Mouse (Mus musculus): ENCODE measurements around the gene Grid2. TPM values are rescaled to one million over a fixed set of nuclear protein-coding genes. Genes with fewer than 3 reads are reported as not detected.
A peak's percentile ranks its signal among the peaks of the same experiment; 100 is the strongest.

Gene Grid2
- total RNA-seq, 2 experiments from 2014 or later = 0.10 to 0.17 TPM

DNA sequence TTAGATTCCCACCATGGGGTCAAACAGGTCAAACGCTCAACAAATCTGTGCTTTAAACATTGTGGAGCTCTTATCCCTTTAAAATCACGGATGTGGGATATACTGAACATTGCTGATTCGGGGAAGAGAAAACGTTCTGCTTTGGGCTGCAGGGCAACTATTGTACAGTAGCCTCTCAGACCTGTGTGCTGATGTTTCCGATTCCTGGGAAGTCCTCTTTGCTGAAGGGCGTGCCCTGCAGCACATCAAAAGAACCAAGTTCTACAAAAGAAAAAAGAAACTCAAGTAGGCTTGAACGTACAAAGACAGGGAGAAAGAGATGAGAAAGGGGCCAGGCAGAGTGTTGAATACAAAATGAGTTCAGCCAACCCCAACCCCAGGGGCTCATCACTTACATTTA lies 1439.0 kb downstream of the Grid2 start:
- no peak for DNase-seq
- intact Hi-C loops (cut with DNase I) = no loop called here

DNA sequence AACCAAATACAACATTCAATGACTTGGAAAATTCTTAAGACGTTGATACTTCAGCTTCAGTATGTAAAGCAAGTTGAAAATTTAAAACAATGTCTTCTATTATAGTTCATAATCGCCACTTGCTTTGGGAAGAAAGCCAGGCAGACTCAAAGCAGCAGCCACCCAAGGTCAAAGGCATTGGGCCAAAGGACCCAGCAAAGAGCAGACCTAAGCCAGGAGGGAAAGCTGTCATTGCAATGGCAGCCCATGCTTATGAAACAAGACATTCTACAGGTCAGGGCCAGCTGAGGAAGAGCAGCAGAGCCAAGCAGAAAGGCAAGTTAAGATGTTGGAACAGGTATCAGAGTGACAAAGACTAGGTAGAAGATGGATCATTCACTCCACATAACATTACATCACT lies 1448.0 kb downstream of the Grid2 start:
- intact Hi-C loops (cut with DNase I) = no loop called here
- no peak for DNase-seq

DNA sequence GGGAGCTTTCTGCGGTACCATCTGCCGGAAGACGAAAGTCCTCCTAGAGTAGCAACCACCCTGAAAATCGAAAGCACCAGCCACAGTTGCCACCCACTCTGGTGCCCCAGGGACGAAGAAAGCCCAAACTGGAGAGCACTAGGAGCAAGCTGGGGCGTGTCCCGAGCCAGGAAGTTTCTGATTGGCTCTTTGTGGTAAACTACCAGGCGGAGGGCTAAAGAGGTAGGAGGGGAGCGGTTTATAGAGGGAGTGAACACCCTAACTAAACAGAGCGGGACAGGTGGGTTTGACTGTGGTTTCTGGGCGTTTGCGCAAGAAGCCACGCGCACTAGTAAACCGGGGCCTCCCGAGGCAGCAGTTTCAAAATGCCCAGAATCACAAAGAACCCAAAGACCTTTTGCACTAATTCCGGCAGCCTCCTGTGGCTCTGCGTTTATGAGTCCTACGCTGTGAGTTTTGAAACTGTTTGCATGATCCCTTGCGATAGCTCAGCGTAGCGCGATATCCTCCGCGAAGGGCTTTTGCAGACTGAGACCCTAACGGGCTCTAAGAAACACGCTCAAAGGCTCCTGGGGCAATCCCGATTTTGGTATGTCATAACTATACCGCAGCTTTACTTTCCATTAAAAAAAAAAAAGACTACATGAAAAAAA lies 1472.2 kb downstream of the Grid2 start:
- peak in 1 of 2 experiments; percentile 10 for DNase-seq
- intact Hi-C loops (cut with DNase I) = no loop called here

DNA sequence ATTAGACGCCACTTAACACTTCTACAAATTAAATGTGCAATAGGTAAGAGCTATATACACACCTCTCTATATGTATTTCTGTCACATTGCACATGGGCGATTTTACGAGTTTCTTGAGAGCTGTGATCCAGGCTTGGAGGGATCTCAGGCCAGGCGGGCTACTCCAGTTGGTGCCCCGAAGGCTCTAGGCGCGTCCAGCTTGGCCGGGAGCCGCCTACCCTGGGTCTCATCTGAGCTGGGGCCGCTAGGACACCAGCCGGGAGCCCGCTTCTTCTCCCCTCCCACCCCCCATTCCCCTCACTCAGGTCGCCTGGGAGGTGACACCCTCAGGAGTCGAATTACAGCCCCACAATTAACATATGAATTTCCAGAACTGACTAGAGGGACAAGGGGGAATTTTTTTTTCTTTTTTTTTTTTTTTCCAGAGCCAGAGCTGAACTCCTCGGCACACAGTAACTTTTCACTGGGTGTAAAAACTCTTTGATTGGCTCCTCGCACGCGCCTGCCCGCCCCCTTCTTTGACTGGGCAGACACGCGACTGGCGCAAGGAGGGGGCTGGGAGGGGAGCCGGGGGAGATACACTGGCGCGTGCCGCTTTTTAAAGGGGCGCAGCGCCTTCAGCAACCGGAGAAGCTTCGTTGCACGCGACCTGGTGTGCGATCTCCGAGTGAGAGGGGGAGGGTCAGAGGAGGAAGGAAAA lies 1473.0 kb downstream of the Grid2 start, which contains the start of gene Atoh1:
Gene Atoh1 (plus strand): TSS at position 627 of the 700 bp plus-strand sequence.
- DNase-seq = peak; percentile 19 to 32
- intact Hi-C loops (cut with DNase I) = no loop called here

DNA sequence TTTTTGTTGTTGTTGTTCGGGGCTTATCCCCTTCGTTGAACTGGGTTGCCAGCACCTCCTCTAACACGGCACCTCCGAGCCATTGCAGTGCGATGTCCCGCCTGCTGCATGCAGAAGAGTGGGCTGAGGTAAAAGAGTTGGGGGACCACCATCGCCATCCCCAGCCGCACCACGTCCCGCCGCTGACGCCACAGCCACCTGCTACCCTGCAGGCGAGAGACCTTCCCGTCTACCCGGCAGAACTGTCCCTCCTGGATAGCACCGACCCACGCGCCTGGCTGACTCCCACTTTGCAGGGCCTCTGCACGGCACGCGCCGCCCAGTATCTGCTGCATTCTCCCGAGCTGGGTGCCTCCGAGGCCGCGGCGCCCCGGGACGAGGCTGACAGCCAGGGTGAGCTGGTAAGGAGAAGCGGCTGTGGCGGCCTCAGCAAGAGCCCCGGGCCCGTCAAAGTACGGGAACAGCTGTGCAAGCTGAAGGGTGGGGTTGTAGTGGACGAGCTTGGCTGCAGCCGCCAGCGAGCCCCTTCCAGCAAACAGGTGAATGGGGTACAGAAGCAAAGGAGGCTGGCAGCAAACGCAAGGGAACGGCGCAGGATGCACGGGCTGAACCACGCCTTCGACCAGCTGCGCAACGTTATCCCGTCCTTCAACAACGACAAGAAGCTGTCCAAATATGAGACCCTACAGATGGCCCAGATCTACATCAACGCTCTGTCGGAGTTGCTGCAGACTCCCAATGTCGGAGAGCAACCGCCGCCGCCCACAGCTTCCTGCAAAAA lies 1473.7 kb downstream of the Grid2 start:
- intact Hi-C loops (cut with DNase I) = no loop called here
- DNase-seq = peak; percentile 4 to 14

DNA sequence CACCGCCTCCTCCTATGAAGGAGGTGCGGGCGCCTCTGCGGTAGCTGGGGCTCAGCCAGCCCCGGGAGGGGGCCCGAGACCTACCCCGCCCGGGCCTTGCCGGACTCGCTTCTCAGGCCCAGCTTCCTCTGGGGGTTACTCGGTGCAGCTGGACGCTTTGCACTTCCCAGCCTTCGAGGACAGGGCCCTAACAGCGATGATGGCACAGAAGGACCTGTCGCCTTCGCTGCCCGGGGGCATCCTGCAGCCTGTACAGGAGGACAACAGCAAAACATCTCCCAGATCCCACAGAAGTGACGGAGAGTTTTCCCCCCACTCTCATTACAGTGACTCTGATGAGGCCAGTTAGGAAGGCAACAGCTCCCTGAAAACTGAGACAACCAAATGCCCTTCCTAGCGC lies 1474.4 kb downstream of the Grid2 start:
- intact Hi-C loops (cut with DNase I) = no loop called here
- no peak for DNase-seq

DNA sequence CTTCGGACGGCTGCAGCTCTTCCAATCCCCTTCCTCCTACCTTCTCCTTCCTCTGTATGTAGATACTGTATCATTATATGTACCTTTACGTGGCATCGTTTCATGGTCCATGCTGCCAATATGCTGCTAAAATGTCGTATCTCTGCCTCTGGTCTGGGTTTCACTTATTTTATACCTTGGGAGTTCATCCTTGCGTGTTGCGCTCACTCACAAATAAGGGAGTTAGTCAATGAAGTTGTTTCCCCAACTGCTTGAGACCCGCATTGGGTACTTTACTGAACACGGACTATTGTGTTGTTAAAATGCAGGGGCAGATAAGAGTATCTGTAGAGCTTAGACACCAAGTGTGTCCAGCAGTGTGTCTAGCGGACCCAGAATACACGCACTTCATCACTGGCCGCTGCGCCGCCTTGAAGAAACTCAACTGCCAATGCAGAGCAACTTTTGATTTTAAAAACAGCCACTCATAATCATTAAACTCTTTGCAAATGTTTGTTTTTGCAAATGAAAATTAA lies 1474.9 kb downstream of the Grid2 start:
- intact Hi-C loops (cut with DNase I) = no loop called here
- DNase-seq = no peak

DNA sequence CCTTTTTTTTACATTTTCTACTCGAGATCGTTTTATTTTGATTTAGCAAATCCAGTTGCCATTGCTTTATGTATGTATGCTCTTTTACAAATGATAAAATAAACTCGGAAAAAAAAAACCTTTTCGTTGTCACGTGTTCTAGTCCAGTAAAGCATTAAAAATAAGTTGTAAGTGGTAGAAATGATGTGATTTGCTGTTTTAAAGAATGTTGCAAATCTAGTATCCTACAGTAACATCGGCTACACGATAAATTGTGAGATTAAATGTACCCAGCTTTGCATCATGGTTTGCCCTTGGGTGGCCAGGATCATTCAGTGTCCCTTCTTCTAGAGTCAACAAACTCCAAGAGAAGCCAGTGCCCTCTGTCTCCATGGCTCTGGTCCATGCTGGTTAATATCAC lies 1475.5 kb downstream of the Grid2 start:
- DNase-seq = no peak

DNA sequence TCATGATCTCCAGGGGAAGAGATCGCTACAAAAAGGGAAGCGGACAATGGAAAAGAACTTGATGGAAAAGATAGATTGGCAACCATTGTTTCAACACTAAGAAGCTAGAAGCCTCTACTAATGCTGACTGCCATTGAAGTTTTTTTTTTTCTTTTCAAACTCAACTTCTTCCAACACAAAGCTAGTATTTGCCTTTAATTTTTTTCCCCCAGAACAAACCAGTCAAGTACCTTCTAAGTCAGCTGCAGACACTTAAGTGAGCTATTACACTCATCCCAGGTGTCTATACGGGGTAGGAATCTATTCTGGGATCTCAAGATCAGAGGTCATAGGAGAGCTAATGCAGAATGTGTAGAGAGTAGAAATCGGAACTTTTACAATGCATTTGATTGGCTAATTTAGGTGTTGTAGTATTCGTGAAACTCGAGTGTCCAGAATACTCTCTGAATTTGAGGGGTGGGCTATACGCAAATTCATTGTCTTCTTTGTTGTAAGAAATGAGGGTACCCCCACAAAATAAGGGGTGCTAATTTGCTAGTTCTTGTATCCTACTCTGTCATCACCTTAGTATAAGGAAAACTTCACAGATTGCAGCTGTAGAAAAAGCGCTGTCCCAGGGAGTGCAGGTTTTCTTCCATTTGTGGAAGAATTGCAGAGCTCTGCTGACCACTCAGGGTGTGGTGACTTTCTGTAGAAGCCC lies 1476.1 kb downstream of the Grid2 start:
- intact Hi-C loops (cut with DNase I) = no loop called here
- no peak for DNase-seq

More for the DNA sequence above, 1475.5 kb downstream of the Grid2 start:
- intact Hi-C loops (cut with DNase I) = no loop called here

DNA sequence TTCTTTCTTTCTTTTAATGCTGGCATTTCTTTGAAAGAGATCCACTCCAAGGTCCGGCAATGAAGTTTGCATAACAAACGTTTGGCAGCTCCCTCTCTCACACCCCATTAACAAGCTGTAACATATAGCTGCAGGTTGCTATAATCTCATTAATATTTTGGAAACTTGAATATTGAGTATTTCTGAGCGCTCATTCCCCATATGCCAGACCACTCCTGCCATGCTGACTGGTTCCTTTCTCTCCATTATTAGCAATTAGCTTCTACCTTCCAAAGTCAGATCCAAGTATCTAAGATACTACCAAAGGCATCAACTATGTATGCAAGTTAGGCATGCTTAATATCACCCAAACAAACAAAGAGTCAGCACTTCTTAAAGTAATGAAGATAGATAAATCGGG lies 1477.6 kb downstream of the Grid2 start:
- intact Hi-C loops (cut with DNase I) = no loop called here
- no peak for DNase-seq

DNA sequence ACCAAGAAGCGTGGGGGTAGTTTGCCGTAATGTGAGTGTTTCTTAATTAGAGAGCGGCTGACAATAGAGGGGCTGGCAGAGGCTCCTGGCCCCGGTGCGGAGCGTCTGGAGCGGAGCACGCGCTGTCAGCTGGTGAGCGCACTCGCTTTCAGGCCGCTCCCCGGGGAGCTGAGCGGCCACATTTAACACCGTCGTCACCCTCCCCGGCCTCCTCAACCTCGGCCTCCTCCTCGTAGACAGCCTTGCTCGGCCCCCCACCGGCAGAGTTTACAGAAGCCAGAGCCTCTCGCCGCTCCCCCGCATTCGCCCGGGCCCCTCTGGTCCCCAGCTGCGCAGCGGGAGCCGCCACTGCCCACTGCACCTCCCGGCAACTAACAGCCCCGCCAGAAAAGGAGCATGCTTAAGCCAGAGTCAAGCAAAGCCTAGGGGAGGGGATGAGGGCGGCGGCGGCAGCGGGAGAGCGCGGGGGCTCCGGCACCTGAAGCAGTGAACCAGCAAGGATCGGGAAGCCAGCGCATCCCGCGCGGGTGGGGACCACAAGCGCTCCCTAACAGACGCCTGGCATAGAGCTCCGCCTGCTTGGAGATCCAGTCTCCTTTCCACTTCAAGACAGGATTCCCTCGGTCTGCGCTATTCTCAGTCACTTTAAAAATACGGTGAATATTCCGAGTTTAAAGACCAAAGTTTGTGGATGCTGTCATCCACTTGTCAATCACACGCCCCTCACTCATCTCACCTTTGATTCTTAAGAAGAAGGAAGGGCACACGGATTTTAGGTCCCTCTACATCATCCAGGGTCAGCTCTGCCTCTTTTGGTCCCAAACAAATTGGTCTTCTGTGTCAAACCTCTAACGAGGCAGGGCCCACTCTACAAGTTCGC lies 1479.0 kb downstream of the Grid2 start:
- intact Hi-C loops (cut with DNase I) = no loop called here
- peak; percentile 6 for DNase-seq

DNA sequence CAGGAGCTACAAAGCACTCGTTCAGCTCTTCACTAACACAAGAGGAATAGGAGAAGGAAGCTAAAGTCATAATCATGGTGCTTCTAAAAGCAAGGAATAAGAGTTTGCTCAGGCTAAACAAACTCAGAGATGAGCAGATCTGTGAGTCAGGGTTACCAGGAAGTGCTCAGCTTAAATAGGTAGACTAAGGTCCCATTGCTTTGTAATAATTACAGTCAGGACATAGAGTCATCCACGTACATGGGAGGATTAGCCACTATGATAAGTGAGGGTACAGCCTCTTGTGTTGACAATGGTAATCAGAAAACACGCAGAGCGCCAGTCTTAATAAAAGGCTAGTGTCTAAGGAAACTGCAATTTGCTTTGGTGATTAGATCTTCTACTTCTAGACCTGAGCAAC lies 1480.6 kb downstream of the Grid2 start:
- no peak for DNase-seq
- intact Hi-C loops (cut with DNase I) = no loop called here

DNA sequence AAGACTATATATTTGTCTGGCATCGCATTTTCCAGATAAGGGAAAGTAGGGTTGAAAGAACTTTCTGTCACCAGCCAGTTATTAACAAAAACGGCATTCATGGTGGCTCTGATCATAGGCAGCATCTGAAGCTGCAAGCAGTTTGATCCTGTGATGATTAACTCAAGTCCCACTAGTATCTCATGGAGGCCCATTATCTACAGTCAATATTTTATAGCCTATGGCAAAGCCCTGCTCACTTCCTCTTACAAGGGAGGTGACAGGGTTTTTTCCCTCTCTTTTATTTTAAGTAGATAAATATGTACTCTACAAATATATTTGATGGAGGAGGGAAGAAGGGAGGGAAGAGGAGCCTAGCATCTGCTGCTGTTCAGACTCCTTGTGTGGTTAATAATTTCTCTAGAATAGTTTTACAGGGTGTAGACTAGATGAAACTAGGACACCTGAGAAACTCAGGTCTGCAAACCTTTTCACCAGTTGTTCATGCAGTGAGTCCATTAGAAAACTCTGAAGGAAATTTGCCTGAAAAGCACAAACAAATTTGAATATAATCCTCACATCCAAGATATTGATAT lies 1487.3 kb downstream of the Grid2 start:
- intact Hi-C loops (cut with DNase I) = no loop called here
- DNase-seq = no peak
